Mouse (Mus musculus): ENCODE measurements at regions not wholly inside any gene's neighbourhood (a gene's known extent, or its start where the extent isn't known, plus 50 kb on each side); places are given as distances from the start of the nearest gene placed in this dataset.

- in situ Hi-C loops (cut with MboI; ENCODE audit: low pct_unique_long_range_greater_than_20kb): no loop called here
- no peak for ATAC-seq
- no peak for DNase-seq (ENCODE audit: low read depth, low spot score)
- H3K27me3 ChIP-seq: no peaks in the 10 kb centered on the region
- POLR2A ChIA-PET: no interaction called here
- TF ChIP-seq CTCF (IDR thresholded peaks at IDR 0.05): no peak
- CTCF ChIA-PET: no interaction called here
Observed at GRCm38 (mm10) chr17:76205082-76205481, 653.3 kb upstream of the Fam98a start.

GRCm38 (mm10) chr17:76184813-76185212, 633.1 kb upstream of the Fam98a start:
- DNase-seq (ENCODE audit: low read depth, low spot score) (no peak), ATAC-seq (no peak)
- in situ Hi-C loops (cut with MboI; ENCODE audit: low pct_unique_long_range_greater_than_20kb): no loop called here
- CTCF ChIA-PET: no interaction called here
- no peak for TF ChIP-seq CTCF (IDR thresholded peaks at IDR 0.05)
- POLR2A ChIA-PET: no interaction called here
- H3K27me3 ChIP-seq: no peaks in the 10 kb centered on the region

- no peaks in the 10 kb centered on the region for H3K27me3 ChIP-seq
- ChIA-PET CTCF (no interaction called here), POLR2A (no interaction called here)
- ATAC-seq (no peak), DNase-seq (ENCODE audit: low read depth, low spot score) (no peak)
- no peak for TF ChIP-seq CTCF (IDR thresholded peaks at IDR 0.05)
- in situ Hi-C loops (cut with MboI; ENCODE audit: low pct_unique_long_range_greater_than_20kb): no loop called here
Observed at GRCm38 (mm10) chr17:76136660-76137495, 585.1 kb upstream of the Fam98a start.

GRCm38 (mm10) chr17:76134030-76134429, 582.3 kb upstream of the Fam98a start:
- in situ Hi-C loops (cut with MboI; ENCODE audit: low pct_unique_long_range_greater_than_20kb): no loop called here
- ATAC-seq: no peak
- CTCF ChIA-PET: no interaction called here
- no peaks in the 10 kb centered on the region for H3K27me3 ChIP-seq
- no peak for TF ChIP-seq CTCF (IDR thresholded peaks at IDR 0.05)
- POLR2A ChIA-PET: no interaction called here
- DNase-seq (ENCODE audit: low read depth, low spot score): no peak

- no peak for DNase-seq (ENCODE audit: low read depth, low spot score)
- POLR2A ChIA-PET: no interaction called here
- TF ChIP-seq CTCF (IDR thresholded peaks at IDR 0.05): no peak
Observed at GRCm38 (mm10) chr17:76125260-76125659, 573.5 kb upstream of the Fam98a start.

GRCm38 (mm10) chr17:76111315-76112195, 559.8 kb upstream of the Fam98a start:
- in situ Hi-C loops (cut with MboI; ENCODE audit: low pct_unique_long_range_greater_than_20kb): no loop called here
- TF ChIP-seq CTCF (IDR thresholded peaks at IDR 0.05): no peak
- DNase-seq (ENCODE audit: low read depth, low spot score) (no peak), ATAC-seq (no peak)
- POLR2A ChIA-PET: no interaction called here
- CTCF ChIA-PET: no interaction called here
- no peaks in the 10 kb centered on the region for H3K27me3 ChIP-seq

More at GRCm38 (mm10) chr17:76125260-76125659, 573.5 kb upstream of the Fam98a start:
- no peaks in the 10 kb centered on the region for H3K27me3 ChIP-seq
- ATAC-seq: no peak
- in situ Hi-C loops (cut with MboI; ENCODE audit: low pct_unique_long_range_greater_than_20kb): no loop called here
- CTCF ChIA-PET: no interaction called here

- in situ Hi-C loops (cut with MboI; ENCODE audit: low pct_unique_long_range_greater_than_20kb): no loop called here
- DNase-seq (ENCODE audit: low read depth, low spot score): no peak
- TF ChIP-seq CTCF (IDR thresholded peaks at IDR 0.05): no peak
- no peak for ATAC-seq
- ChIA-PET CTCF (no interaction called here), POLR2A (no interaction called here)
- no peaks in the 10 kb centered on the region for H3K27me3 ChIP-seq
Observed at GRCm38 (mm10) chr17:76110856-76111255, 559.1 kb upstream of the Fam98a start.

- ATAC-seq (no peak), DNase-seq (ENCODE audit: low read depth, low spot score) (no peak)
- ChIA-PET POLR2A (no interaction called here), CTCF (no interaction called here)
- no peak for TF ChIP-seq CTCF (IDR thresholded peaks at IDR 0.05)
- no peaks in the 10 kb centered on the region for H3K27me3 ChIP-seq
- in situ Hi-C loops (cut with MboI; ENCODE audit: low pct_unique_long_range_greater_than_20kb): no loop called here
Observed at GRCm38 (mm10) chr17:76083536-76083935, 531.8 kb upstream of the Fam98a start.

- DNase-seq (ENCODE audit: low read depth, low spot score) (no peak), ATAC-seq (no peak)
- ChIA-PET CTCF (no interaction called here), POLR2A (no interaction called here)
- TF ChIP-seq CTCF (IDR thresholded peaks at IDR 0.05): no peak
- in situ Hi-C loops (cut with MboI; ENCODE audit: low pct_unique_long_range_greater_than_20kb): no loop called here
- H3K27me3 ChIP-seq: no peaks in the 10 kb centered on the region
Observed at GRCm38 (mm10) chr17:76081780-76082179, 530.0 kb upstream of the Fam98a start.

GRCm38 (mm10) chr17:76046438-76046837, 494.7 kb upstream of the Fam98a start:
- ATAC-seq: no peak
- TF ChIP-seq CTCF (IDR thresholded peaks at IDR 0.05): no peak
- no peak for DNase-seq (ENCODE audit: low read depth, low spot score)
- POLR2A ChIA-PET: no interaction called here
- CTCF ChIA-PET: no interaction called here
- in situ Hi-C loops (cut with MboI; ENCODE audit: low pct_unique_long_range_greater_than_20kb): no loop called here
- H3K27me3 ChIP-seq: no peaks in the 10 kb centered on the region

GRCm38 (mm10) chr17:76032710-76033109, 481.0 kb upstream of the Fam98a start:
- no peak for TF ChIP-seq CTCF (IDR thresholded peaks at IDR 0.05)
- no peaks in the 10 kb centered on the region for H3K27me3 ChIP-seq
- ATAC-seq: no peak
- ChIA-PET POLR2A (no interaction called here), CTCF (no interaction called here)
- no peak for DNase-seq (ENCODE audit: low read depth, low spot score)
- in situ Hi-C loops (cut with MboI; ENCODE audit: low pct_unique_long_range_greater_than_20kb): no loop called here
